Mouse (Mus musculus) layer of hippocampus, postnatal 10 days (tissue): ENCODE measurements around the gene Fap. TPM values are rescaled to one million over a fixed set of nuclear protein-coding genes. Genes with fewer than 3 reads are reported as not detected.

ENCODE experiments used
- DNase-seq, 2 experiments: peaks; one replicate each; pipeline ENCODE4 v3.0.0; 2021; ENCODE audit warnings: low spot score in 2 of 2
- total RNA-seq, 2 experiments: library from RNA; stranded (reverse); gene quantifications; 2 replicates each; pipeline ENCODE4 v1.2.3; 2021

Gene Fap
- total RNA-seq, 2 experiments from 2014 or later = 0.89 to 1.2 TPM

GRCm38 (mm10) chr2:62460815-62461450 is 112.9 kb downstream of the Fap start:
- DNase-seq = no peak

GRCm38 (mm10) chr2:62460231-62460710 is 113.6 kb downstream of the Fap start:
- DNase-seq = no peak

DNA sequence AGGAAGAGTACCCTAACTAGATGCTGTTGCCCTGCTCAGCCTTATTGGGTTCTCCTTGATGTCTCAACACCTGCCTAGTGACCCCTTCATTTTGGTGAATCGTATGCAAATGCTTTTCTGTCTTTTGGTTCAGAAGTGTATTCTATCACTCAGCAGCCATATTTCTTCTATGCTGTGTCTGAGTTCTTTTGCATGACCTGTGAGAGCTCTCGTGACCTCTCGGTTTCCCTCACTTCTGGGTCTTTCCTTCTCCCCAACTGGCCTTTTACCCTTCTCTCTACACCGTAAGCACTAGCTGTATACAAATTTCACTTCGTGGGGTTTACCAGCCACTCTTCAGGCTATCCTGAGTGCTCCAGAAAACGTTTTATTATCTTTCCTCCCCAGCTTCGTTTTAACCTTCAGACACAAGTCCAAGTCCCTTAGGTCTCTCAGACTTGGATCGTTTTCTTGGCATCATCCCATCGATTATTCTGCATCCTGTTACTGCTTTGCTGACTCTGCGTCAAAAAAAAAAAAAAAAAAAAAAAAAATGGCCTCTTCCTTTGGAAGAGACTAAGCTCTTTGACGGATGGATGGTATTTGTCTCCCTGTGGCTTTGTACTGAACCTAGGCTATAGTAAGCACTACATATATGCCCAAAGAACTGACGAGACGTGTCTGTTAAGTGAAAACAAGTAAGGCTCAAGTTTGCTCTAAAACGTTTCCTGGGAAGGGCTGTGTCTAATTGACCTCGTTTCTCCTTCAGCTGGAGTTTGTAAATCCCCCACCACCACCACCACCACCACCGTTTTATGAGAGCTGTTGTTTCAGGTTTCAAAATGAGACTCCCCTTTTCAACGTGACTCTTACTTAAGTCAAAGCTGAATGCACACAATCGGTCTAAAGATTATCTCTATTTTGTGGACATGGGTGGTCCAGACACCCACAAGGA is 114.4 kb downstream of the Fap start:
- DNase-seq = no peak

DNA sequence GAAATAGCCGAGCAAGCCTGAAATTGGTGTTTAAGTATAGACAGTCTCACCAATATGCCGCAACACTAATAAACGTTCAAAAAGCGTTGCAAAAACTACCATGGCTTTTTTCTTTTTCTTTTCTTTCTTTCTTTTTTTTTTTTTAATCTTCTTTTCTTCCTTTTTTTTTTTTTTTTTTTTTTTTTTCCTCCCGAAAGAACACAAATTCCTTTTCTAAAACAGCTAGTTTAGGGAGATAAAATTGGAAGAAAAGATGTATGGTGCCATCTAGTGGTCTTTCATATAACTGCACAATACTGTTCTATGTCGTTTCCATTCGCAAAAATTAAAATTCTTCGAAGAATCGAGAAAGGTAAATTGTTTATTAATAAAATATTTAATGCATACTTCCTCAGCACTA is 115.8 kb downstream of the Fap start:
- DNase-seq = no peak

DNA sequence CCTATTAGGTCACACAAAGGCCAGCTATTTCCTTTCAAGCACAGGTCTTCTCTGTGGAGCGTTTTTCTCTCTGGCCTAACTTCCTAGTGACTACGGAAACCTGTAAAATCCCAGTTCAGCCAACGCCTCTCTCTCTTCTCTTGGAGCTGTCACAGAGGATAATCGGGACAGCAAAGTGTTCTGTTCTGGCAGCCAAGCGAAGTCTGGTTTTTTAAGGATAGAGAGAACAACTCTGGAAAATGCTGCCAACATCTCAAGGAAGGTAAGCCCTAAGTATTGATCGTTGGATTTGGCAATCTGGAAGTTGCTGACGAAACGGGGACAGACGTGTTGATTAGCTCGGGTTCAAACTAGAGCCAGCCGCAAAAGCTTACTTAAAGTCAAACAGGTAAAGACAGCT is 118.9 kb downstream of the Fap start:
- DNase-seq = no peak

DNA sequence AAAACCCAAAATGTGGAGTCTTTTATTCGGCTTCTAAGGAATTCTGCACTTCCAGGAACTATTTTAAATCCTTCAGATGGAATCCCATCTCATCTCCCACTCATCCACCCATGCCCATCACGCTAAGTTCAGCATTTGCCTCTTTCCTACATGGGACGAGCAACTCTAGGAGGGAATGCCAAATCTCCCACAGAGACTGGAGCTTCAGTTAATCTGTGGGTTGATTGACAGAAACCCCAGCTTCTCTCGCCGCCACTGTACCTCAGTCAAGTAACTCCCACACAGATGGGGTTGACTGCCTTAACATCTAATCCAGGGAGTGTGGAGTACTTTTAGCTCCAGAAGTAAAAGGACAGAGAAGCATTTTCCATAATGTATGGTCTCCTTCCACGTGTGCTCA is 119.8 kb downstream of the Fap start:
- DNase-seq = no peak

Other genes with a start within 250 kb of the Fap start
- gene Dpp4, start 161.8 kb downstream of the Fap start, total RNA-seq = 1 to 10 TPM; 1.6 to 2.1 TPM
- gene Gcg, start 90.4 kb downstream of the Fap start, total RNA-seq = not detected
- 1 to 10 TPM; 1.8 to 2.3 TPM for gene Ifih1, start 72.2 kb upstream of the Fap start, total RNA-seq
- gene Gca, start 90.2 kb upstream of the Fap start, total RNA-seq = 10 to 100 TPM; 12.3 to 13.2 TPM